Mouse (Mus musculus): ENCODE results near the gene Arhgap21. TPM values are rescaled to one million over a fixed set of nuclear protein-coding genes. Genes with fewer than 3 reads are reported as not detected.

Gene Arhgap21
- polyA plus RNA-seq, 1 experiment: 5.1 TPM

DNA sequence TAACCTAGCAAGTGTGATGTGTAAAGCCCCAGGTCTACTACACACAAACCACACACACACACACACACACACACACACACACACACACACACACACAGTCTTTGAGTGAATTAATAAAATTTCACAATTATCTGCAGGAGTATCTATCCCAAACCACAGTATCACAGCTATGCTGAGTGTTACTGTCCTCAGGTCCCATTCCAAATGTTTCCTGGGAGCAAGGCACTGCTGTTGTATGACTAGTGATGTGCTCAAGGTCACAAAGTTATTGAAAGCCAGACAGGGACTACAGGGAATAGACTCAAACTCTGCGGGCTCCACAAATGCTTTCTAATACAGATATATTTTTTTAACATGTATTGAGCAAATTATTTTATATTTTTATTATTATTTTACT lies 55.7 kb downstream of the Arhgap21 start:
- TF ChIP-seq TAL1 (IDR thresholded peaks at IDR 0.05; ENCODE audit: low read length) (no peak), GATA1 (IDR thresholded peaks at IDR 0.05; ENCODE audit: low read length) (no peak)
- Histone ChIP-seq H3K4me3 (replicated peaks) (no peak overlapping the region), H3K4me1 (ENCODE audit: control insufficient read depth) (no peaks in the 10 kb centered on the region), H3K36me3 (ENCODE audit: control insufficient read depth) (peaks cover 61% of the 10 kb centered on the region), H3K27me3 (ENCODE audit: control insufficient read depth) (no peaks in the 10 kb centered on the region), H3K9me3 (ENCODE audit: control insufficient read depth, low read length) (no peaks in the 10 kb centered on the region)

DNA sequence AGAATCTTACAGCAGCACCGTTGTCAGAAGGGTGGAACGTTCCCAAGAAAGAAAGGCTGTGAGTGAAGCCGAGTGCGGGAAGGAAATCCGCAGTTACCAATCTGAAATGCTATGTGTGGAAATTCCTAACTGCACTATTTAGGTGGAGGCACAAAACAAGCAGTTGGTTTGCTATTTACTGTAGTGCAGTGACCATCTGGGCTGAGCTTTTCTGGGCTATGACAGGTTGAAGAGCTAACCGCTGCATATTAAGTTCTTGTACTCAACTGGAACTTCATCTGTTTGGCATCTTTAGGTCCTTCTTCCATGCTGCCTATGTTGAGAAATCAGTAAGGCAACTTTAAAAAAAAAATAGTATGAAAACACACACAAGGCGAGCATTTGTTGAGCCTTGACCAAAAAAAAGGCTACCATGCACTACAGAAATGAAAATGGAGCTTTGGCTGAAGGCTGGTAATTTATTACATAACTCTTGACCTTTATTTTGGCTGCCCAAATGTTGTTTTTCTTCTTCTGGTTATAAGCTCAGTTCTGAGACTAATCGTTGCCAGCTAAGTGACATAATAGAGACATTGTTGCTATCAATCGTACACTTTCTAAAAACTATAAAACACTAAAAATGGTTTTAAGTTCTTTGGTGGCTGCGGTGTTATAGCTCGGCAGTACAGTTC lies 56.2 kb downstream of the Arhgap21 start:
- H3K27me3 ChIP-seq (ENCODE audit: control insufficient read depth): no peaks in the 10 kb centered on the region
- peaks cover 63% of the 10 kb centered on the region for H3K36me3 ChIP-seq (ENCODE audit: control insufficient read depth)
- no peaks in the 10 kb centered on the region for H3K4me1 ChIP-seq (ENCODE audit: control insufficient read depth)
- H3K4me3 ChIP-seq (replicated peaks): no peak overlapping the region
- H3K9me3 ChIP-seq (ENCODE audit: control insufficient read depth, low read length): no peaks in the 10 kb centered on the region
- no peak for TF ChIP-seq TAL1 (IDR thresholded peaks at IDR 0.05; ENCODE audit: low read length)
- no peak for TF ChIP-seq GATA1 (IDR thresholded peaks at IDR 0.05; ENCODE audit: low read length)

DNA sequence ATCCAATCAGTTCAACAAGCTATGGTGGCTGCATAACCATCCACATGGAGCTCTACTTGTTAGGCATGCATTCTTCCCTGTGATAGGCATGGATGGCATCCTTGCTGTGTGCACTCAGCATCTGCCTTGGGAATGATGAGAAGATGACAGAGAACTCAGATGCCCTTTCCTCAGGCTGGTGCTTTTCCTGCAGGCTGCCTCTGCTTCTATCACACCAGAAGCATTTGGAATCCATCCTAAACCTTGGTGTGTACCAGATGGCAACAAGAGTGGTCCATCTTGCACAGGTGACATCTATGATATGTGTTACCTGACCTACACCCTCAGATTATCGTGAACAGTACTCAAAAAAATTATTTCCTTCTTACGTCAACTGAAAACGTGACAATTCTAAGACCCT lies 58.2 kb downstream of the Arhgap21 start:
- TF ChIP-seq GATA1 (IDR thresholded peaks at IDR 0.05; ENCODE audit: low read length) (no peak), TAL1 (IDR thresholded peaks at IDR 0.05; ENCODE audit: low read length) (no peak)
- H3K4me1 ChIP-seq (ENCODE audit: control insufficient read depth): no peaks in the 10 kb centered on the region
- H3K9me3 ChIP-seq (ENCODE audit: control insufficient read depth, low read length): no peaks in the 10 kb centered on the region
- H3K36me3 ChIP-seq (ENCODE audit: control insufficient read depth): peaks cover 73% of the 10 kb centered on the region
- no peaks in the 10 kb centered on the region for H3K27me3 ChIP-seq (ENCODE audit: control insufficient read depth)
- H3K4me3 ChIP-seq (replicated peaks): no peak overlapping the region

DNA sequence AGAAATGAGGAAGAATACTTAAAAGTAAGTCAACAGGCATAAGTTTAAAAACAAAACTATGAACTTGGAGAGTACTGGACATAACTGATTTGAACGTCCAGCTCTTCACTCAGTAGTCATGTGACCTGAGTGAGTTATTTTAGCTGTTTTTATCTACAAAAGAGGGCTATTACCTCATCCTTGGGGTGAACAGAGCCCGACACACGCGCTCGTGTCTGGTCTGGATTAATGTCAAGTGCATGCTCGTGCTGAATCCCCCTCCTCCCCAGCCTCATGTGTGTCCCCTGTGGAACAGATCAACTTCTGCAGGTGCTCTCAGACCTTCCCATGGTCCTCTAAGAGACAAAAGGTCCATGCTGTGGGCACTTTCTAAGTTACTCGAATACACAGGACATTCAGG lies 59.3 kb downstream of the Arhgap21 start:
- Histone ChIP-seq H3K4me3 (replicated peaks) (no peak overlapping the region), H3K4me1 (ENCODE audit: control insufficient read depth) (no peaks in the 10 kb centered on the region), H3K27me3 (ENCODE audit: control insufficient read depth) (no peaks in the 10 kb centered on the region), H3K9me3 (ENCODE audit: control insufficient read depth, low read length) (no peaks in the 10 kb centered on the region), H3K36me3 (ENCODE audit: control insufficient read depth) (peaks cover 76% of the 10 kb centered on the region)
- TF ChIP-seq TAL1 (IDR thresholded peaks at IDR 0.05; ENCODE audit: low read length) (no peak), GATA1 (IDR thresholded peaks at IDR 0.05; ENCODE audit: low read length) (no peak)

DNA sequence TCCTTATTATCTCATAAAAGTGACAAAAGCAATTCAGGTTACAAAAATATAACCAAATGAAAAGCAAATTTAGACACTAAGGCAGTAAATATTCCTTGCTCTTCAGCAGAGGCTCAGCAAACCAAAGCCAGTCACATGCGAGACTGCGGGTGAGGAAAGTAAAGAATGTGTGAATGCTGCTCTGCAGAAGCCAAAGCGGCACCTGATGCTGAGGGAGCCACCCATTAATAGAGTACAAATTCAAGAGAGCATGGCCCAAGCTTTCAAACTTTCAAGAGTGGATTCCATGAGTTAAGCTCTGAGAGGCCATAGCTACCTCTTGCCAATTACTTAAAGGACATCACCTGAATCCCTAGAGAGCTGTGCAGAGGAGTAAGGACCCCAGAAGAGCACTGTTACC lies 61.4 kb downstream of the Arhgap21 start:
- H3K9me3 ChIP-seq (ENCODE audit: control insufficient read depth, low read length): no peaks in the 10 kb centered on the region
- H3K4me3 ChIP-seq (replicated peaks): no peak overlapping the region
- peaks cover 71% of the 10 kb centered on the region for H3K36me3 ChIP-seq (ENCODE audit: control insufficient read depth)
- no peaks in the 10 kb centered on the region for H3K4me1 ChIP-seq (ENCODE audit: control insufficient read depth)
- TF ChIP-seq GATA1 (IDR thresholded peaks at IDR 0.05; ENCODE audit: low read length): no peak
- no peak for TF ChIP-seq TAL1 (IDR thresholded peaks at IDR 0.05; ENCODE audit: low read length)
- no peaks in the 10 kb centered on the region for H3K27me3 ChIP-seq (ENCODE audit: control insufficient read depth)

DNA sequence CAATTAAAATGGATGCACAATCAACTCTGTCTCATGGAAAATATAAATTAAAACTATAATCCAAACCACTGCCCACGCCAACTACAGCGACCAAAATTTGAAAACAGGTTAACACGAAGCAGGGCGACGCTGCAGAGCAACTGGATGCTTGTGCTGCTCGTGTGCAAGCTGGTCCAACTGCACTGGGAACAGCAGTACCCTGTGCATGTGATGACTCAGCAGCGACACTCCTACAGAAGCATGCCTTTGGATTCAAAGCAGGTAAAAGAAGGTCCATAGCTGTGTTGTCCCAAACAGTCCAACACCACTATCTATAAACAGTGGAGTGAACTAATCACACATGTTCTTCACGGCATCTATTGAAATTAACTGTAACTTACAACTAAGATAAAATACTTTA lies 63.3 kb downstream of the Arhgap21 start:
- H3K4me3 ChIP-seq (replicated peaks): no peak overlapping the region

DNA sequence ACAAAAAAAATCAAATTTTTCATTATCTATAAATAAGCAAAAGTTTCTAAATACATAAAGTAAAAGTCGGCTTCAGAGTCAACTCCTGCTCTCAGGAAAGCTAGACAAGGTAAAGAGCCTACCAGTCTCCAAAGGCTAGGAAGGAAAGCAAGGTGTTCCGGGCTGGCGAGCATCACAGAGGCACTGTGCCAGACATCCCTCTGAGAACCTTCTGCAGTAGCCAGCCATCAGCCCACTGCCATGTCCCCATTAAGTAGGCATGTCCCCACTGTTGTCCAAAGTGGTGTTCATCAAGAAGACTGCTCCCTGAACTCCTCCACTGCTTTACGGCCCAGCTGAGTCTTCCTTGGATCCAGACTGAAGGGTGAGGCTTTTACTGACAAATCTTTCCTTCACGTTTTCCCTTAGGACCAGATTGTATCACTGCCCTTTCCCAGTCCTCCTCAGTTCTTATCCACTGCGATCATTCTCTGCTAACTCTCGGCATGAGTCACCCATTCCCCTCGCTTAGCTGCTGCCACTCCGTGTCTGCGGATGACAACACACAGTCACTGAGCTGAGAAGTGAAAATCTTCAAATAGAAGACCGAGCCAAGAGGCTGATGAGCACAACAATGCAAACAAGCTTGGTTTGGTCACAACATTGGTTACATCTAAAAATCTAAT lies 65.6 kb downstream of the Arhgap21 start:
- TF ChIP-seq GATA1 (IDR thresholded peaks at IDR 0.05; ENCODE audit: low read length) (no peak), TAL1 (IDR thresholded peaks at IDR 0.05; ENCODE audit: low read length) (no peak)
- Histone ChIP-seq H3K27me3 (ENCODE audit: control insufficient read depth) (no peaks in the 10 kb centered on the region), H3K4me3 (replicated peaks) (no peak overlapping the region), H3K9me3 (ENCODE audit: control insufficient read depth, low read length) (no peaks in the 10 kb centered on the region), H3K36me3 (ENCODE audit: control insufficient read depth) (peaks cover 56% of the 10 kb centered on the region), H3K4me1 (ENCODE audit: control insufficient read depth) (peaks cover 5% of the 10 kb centered on the region)

More for the DNA sequence above, 63.3 kb downstream of the Arhgap21 start:
- H3K27me3 ChIP-seq (ENCODE audit: control insufficient read depth): no peaks in the 10 kb centered on the region
- no peaks in the 10 kb centered on the region for H3K4me1 ChIP-seq (ENCODE audit: control insufficient read depth)
- no peak for TF ChIP-seq GATA1 (IDR thresholded peaks at IDR 0.05; ENCODE audit: low read length)
- no peak for TF ChIP-seq TAL1 (IDR thresholded peaks at IDR 0.05; ENCODE audit: low read length)
- H3K9me3 ChIP-seq (ENCODE audit: control insufficient read depth, low read length): no peaks in the 10 kb centered on the region
- H3K36me3 ChIP-seq (ENCODE audit: control insufficient read depth): peaks cover 65% of the 10 kb centered on the region

DNA sequence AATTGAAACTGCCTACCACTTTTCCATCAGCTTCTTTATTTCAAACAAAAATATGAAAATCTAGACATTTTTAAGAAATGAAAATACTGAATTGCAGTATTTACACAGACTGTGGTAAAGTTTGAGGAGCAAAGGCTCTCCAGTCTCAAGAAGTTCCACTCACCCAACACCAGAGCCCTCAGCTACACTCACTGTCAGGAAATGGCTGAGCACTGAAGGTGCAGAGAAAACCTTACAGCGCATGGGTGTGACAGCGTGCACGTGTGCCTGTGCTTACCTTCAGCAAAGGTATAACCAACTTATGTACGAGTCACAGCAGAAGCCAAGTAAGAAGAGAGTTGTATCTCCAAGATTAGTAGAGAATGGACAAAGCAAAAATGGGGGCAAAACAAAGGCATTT lies 66.8 kb downstream of the Arhgap21 start:
- Histone ChIP-seq H3K4me1 (ENCODE audit: control insufficient read depth) (peaks cover 5% of the 10 kb centered on the region), H3K27me3 (ENCODE audit: control insufficient read depth) (no peaks in the 10 kb centered on the region), H3K4me3 (replicated peaks) (no peak overlapping the region), H3K9me3 (ENCODE audit: control insufficient read depth, low read length) (no peaks in the 10 kb centered on the region), H3K36me3 (ENCODE audit: control insufficient read depth) (peaks cover 52% of the 10 kb centered on the region)
- no peak for TF ChIP-seq TAL1 (IDR thresholded peaks at IDR 0.05; ENCODE audit: low read length)
- TF ChIP-seq GATA1 (IDR thresholded peaks at IDR 0.05; ENCODE audit: low read length): no peak

DNA sequence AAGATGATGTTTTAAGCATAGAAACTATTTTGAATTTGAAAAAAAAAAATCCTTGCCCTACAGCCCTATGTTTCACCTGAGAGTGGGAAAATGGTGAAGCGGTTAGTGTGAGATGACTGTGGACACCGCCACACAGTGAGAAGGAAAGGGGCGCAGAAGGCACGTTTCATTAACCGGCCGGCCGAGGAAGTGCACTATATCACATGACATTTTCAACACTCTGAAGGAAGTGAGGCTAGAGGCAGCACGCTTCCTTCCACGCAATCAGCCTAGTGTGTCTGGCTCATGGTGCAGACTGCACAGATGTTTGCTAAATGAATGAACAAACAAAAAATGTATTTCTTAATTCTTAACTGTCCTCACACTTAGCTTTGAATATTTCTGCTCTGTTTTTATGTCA lies 69.4 kb downstream of the Arhgap21 start:
- TF ChIP-seq TAL1 (IDR thresholded peaks at IDR 0.05; ENCODE audit: low read length) (no peak), GATA1 (IDR thresholded peaks at IDR 0.05; ENCODE audit: low read length) (no peak)
- no peaks in the 10 kb centered on the region for H3K27me3 ChIP-seq (ENCODE audit: control insufficient read depth)
- H3K36me3 ChIP-seq (ENCODE audit: control insufficient read depth): peaks cover 46% of the 10 kb centered on the region
- H3K9me3 ChIP-seq (ENCODE audit: control insufficient read depth, low read length): no peaks in the 10 kb centered on the region
- H3K4me1 ChIP-seq (ENCODE audit: control insufficient read depth): peaks cover 5% of the 10 kb centered on the region
- H3K4me3 ChIP-seq (replicated peaks): no peak overlapping the region

All from erythroblast, embryonic 14.5 days (primary cell).